Mouse (Mus musculus): ENCODE results near the gene Fam234a.
"Not testable (repeated sequence)": the region's sequence is repeated elsewhere in the genome, so short reads cannot be mapped to it uniquely, and the experiment has no call there.

The Fam234a gene

GRCm38 (mm10) chr17:26244101-26244841, at the start of gene Fam234a:
Gene Fam234a (minus strand): TSS chr17:26244242.
- peak; percentile 95 to 96 for DNase-seq

DNA sequence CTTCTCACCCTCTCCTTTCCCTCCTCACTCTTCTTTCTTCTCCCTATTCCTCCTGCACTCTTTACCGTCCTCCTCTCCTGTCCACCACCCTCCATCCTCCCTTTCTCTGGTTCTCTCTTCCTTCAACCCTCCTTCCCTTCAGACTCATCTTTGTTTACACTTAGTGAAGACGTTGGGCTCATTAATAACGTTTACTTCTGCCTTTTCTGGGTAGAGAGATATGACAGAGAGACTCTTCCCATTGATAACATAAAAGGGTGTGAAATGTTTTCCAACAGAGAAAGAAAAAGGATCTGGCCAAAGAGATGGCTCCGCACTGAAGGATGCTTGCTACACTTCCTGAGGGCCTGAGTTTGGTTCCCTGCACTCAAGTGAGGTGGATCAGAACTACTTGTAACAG, 45.4 kb upstream of the Fam234a start:
- DNase-seq, result no peak

GRCm38 (mm10) chr17:26286199-26286955, 42.3 kb upstream of the Fam234a start:
- DNase-seq, result no peak

DNA sequence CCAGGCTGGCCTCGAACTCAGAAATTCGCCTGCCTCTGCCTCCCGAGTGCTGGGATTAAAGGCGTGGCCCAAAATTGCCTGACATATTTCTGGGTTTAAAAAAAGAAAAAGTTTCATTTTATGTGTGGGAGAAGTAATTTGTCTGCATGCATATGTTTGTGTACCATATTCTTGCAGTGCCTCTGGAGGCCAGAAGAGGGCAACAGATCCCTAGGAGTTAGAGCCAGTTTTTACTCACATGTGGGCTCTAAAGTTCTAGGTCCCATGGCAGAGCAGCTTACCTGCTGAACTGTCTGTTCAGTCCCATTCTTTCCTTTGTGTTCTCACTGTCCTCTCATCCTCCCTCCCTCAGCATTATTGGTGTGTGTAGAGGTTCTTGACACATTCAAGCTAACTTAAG, 32.7 kb upstream of the Fam234a start:
- peak; percentile 10 to 24 for DNase-seq

DNA sequence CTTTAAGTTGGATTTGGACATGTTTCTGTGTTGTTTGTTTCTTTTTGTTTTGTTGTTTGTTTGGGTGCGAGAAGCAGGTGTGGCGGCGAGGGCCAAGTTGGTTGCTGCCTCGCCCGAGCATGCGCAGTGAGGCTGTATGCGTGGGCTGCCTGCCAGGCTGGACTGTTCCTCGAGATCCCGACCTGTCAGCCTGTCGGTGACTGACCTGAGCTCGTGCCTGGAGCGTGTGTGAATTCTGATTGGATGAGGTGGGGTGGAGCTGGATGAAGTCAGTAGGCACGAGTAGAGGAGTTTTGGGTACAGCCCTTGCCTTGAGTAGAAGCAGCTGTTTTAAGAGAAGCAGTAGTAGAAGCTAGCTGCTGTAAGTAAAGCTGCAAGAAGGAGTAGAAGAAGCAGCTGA, 31.9 kb upstream of the Fam234a start:
- DNase-seq, result no peak

DNA sequence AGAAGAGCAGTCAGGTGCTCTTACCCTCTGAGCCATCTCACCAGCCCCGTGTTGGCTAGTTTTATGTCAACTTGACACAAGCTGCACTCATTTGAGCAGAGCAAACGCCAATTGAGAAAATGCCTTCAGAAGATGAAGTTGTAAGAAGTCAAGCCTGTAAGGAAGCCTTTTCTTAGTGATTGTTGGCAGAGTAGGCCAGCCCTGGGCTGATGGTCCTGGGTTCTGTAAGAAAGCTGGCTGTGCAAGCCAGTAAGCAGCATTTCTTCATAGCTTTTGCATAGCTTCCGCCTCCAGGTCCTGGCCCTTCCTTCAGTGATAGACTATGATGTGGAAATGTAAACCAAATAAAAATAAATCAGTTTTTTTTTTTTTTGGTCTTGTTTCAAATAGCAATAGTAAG, 28.5 kb upstream of the Fam234a start:
- no peak for DNase-seq

DNA sequence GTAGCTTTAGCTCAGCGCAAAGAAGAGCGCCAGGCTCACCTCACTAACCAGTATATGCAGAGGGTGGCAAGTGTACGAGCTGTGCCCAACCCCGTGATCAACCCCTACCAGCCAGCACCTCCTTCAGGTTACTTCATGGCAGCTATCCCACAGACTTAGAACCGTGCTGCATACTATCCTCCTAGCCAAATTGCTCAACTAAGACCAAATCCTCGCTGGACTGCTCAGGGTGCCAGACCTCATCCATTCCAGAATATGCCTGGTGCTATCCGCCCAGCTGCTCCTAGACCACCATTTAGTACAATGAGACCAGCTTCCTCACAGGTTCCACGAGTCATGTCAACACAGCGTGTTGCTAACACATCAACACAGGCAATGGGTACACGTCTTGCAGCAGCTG, 25.5 kb upstream of the Fam234a start:
- DNase-seq, result not testable (repeated sequence)

GRCm38 (mm10) chr17:26268851-26269250, 24.8 kb upstream of the Fam234a start:
- no peak for DNase-seq

DNA sequence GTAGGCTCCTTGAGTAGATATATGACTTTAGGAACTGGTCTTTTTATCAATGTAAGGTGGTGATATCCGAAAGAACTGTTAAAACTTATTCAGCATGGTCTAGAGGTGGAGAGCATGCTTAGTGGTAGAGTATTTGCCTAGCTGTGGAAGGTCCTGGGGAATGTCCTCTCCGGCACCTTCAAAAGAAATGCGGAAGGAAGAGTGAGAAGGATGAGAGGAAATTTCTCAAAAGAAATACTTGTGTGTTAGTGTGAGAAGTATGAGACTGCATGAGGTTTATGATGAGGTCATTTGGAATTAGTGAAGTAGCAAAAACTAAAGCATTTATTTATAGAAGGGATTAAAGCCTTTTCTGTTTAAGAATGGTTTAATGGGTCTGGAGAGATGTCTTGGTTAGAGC, 18.3 kb upstream of the Fam234a start:
- no peak for DNase-seq

DNA sequence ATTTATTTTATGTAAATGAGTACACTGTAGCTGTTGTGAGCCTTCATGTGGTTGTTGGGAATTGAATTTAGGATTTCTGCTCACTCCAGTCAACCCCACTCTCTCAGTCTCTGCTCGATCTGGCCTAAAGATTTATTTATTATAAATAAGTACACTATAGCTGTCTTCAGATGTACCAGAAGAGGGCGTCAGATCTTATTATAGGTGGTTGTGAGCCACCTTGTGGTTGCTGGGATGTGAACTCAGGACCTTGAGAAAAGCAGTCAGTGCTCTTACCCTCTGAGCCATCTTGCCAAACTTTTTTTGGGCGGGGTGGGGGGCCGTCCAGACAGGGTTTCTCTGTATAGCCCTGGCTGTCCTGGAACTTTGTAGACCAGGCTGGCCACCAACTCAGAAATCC, 17.8 kb upstream of the Fam234a start:
- no peak for DNase-seq

DNA sequence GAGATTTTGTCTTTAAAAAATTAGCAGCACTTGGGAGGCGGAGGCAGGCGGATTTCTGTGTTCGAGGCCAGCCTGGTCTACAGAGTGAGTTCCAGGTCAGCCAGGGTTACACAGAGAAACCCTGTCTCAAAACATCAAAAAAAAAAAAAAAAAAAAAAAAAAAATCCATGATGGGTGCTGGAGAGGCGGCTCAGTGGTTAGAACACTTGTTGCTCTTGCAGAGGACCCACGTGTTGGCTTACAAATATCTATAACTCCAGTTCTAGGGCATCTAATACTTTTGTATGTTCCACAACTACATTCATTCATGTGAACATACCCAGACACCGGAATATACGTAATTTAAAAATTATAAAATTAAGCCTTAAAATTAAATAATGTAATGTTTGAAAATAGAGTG, 11.3 kb upstream of the Fam234a start:
- no peak for DNase-seq

GRCm38 (mm10) chr17:26253399-26253798, 9.4 kb upstream of the Fam234a start:
- DNase-seq, result no peak

DNA sequence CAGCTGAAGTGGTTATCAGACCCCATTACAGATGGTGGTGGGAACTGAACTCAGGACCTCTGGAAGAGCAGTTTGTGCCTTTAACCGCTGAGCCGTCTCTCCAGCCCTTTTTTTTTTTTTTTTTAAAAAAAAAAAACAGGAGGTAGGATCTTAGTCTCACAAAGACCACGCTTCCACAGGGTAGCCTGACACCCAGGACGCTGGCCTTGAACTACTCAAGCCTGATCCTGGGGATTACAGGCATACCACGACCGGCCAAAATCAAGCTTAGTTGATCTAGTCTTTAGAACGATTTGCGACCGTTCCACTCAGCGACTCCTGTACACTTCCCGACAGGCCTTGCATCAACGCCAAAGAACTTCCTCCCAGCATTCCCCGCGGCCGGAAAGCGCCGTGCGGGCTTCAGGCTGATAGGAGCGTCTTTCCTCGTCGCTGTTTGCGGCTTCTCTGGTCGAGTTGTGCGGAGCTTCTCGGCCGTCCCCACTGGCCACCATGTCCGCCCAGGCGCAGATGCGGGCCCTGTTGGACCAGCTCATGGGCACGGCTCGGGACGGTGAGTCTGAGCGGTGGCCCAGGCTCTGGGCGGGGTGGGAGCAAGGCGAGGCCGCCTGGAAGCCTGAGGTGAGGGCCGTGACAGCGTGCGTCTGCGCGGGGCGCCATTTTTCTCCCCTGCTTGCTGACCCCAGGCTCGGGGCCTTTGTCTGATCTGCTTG, 8.7 kb upstream of the Fam234a start, which contains the start of gene Luc7l:
Luc7l (plus strand) TSS at position 358 of the 713 bp plus-strand sequence.
- peak; percentile 94 to 95 for DNase-seq

- DNase-seq, result no peak
Measured at GRCm38 (mm10) chr17:26251886-26252538, 8.0 kb upstream of the Fam234a start.

DNA sequence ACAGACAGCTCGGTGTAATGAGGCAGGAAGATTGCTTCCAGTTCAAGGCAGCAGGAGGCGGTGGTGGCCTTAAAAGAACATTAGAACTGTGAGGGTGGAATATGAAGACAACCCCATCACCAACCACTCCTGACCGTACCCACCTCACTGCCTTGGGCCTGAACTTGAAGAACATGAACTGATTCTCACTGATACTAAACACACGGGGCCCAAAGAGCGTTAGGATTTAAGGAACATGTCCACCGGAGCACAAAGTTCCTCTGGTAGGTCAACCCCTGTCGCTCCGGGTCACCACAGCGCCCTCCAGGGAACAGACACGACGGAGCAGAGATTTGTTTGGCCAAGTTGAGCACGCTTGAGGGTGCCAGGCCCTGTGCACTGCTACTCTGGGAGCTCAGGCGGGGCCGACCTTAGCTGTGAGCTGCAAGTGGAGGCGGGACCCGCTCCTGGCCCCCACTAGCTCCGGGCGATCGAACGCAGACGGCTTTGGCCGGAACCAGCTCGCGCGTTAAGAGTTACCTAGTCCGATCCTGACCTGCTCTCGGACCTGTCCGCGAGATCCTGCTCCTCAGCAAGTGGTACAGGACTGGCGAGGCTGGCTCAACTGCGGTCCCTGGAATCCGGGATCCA, 456 bp downstream of the Fam234a start:
- DNase-seq, result peak; percentile 84 to 86

DNA sequence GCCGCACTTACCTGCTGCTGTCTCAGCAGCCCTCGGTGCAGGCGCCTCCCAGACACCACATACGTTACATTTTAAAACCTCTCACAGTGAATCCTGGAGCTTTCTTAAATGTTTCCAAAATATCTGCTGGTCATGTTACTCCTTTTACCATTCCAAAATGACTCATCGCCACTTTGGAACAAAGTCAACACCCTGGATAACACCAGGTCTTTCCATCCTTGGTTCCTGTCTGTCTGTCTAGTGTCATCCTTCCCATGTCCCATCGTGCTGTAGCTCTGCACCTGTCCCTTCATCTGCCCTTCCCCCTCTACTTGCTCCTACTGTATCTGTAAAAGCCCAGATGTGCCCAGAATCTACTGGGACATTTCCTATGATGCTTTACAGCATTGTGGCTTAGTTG, 3.1 kb downstream of the Fam234a start:
- DNase-seq, result no peak

- no peak for DNase-seq
Measured at GRCm38 (mm10) chr17:26240120-26240790, 3.8 kb downstream of the Fam234a start.

DNA sequence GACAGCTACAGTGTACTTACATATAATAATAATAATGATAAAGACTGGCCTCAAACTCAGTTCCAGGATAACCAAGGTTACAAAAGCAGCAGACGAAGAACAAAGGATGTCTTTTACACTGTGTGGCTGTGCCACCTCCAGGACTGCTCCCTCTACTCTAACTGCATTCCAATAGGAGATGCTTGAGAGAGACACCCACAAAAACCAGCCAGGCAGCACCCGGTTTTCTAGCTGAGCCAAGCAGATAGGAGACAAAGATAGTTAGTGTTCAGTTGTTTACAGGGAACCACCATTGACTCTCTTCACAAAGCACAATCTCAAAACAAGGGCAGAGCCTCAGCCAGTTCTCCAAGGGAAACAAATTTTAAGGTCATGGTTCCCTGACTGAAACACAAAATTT, 4.5 kb downstream of the Fam234a start:
- DNase-seq, result no peak

DNA sequence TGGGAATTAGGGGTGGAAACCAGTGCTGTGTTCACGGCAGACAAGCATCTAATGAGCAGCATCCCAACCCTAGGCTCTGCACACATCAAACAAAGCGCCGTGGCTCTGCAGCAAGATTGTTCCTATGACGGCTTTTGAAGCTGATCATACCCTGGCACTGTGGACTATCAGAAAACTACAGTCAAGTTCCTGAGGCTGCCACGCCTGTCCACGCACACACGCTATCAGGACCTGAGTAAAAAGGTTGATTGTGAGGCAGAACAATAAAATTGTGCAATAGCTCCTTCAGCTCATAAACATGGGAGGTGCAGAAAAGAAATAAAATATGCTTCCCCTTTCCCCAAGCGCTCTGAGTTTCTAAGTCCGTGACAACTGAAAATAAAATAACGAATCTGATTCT, 6.4 kb downstream of the Fam234a start:
- no peak for DNase-seq

- DNase-seq, result peak in 1 of 2 experiments; percentile 35
Measured at GRCm38 (mm10) chr17:26235077-26235815, 8.8 kb downstream of the Fam234a start.

DNA sequence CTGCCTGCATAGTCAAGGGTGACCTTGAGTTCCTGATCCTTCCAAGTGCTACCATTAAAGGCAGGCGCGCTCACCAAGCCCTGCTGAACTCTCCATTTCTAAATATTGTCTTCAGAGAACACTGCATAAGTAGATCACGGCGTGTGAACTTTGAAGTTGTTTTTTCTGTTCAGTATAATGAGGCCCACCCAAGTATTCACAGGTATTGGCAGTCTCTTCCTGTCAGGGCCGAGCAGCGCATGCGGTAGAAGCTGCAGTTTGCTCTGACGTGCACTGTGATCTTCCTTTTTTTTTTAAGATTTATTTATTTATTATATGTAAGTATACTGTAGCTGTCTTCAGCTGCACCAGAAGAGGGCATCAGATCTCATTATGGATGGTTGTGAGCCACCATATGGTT, 9.7 kb downstream of the Fam234a start:
- no peak for DNase-seq
